Mouse (Mus musculus): ENCODE results near the gene Mitd1. TPM values are rescaled to one million over a fixed set of nuclear protein-coding genes. Genes with fewer than 3 reads are reported as not detected.

The Mitd1 gene
- polyA plus RNA-seq, 1 experiment: 20.0 TPM

DNA sequence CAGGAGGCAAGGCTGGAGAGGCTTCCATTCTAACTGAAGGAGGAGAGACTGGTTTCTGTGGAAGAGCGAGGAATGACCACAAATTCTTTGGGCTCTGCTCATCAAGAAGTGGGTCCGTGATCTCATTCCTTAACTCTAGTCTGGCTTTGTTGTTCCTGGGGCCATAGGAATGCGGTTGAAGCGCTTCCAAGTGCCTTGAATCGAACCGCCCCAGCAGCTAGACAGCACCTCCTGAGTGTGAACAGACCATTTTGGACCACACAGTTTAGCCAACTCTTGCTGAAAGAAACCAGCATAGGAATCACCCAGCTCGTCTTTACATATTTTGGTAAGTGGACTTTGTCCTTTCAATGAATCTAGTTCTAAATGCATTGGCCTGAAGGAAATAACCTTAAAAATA is 18.5 kb downstream of the Mitd1 start, which contains the start of gene Lipt1:
Gene Lipt1, plus strand, starts transcription at position 35 of the 400 bp plus-strand sequence.
- H3K27ac ChIP-seq (ENCODE audit: control insufficient read depth, insufficient read depth, low read length): peak within 1 kb of the TSS; percentile 53
- no peak for DNase-seq
- H3K27me3 ChIP-seq (ENCODE audit: control insufficient read depth, insufficient read depth, low read length): no peaks in the 10 kb centered on the region
- TF ChIP-seq POLR2A (IDR thresholded peaks at IDR 0.05; ENCODE audit: control insufficient read depth, extremely low read depth, insufficient read depth, low read length, poor library complexity): no peak
- TF ChIP-seq CTCF (IDR thresholded peaks at IDR 0.05; ENCODE audit: borderline replicate concordance, control insufficient read depth, extremely low read depth, insufficient read depth, low read length, poor library complexity): no peak
- WGBS: 31% methylated on average over 7 of the region's 7 CpGs
- H3K4me3 ChIP-seq (ENCODE audit: control insufficient read depth, insufficient read depth, low read length): peak within 1 kb of the TSS; percentile 77
- H3K4me1 ChIP-seq (replicated peaks; ENCODE audit: control insufficient read depth, insufficient read depth, low read length): peaks cover 3% of the 10 kb centered on the region
- H3K36me3 ChIP-seq (ENCODE audit: control insufficient read depth, insufficient read depth, low read length): no peaks in the 10 kb centered on the region; the same call in none of the 2 replicates

DNA sequence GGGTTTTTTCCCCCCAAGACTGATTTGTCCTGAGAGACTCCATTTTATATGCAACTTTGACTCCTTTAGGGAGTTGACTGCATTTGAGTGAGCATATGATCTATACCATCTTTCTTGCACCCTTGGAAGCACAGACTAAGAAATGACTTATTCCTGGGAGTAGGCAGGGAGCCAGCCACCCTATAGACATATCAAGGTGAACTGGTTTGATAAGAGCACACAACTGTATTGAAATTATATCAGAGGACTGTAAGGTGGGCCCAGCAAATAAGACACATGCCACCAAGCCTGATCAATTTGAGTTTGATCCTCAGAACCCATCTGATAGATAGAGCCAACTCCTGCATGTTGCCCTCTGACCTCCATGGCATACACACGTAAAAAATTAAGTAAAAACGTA is 20.8 kb downstream of the Mitd1 start:
- WGBS: 93% methylated on average over 2 of the region's 2 CpGs

GRCm38 (mm10) chr1:37868640-37869039 is 21.6 kb downstream of the Mitd1 start:
- no peak for DNase-seq
- Histone ChIP-seq H3K27me3 (ENCODE audit: control insufficient read depth, insufficient read depth, low read length) (no peaks in the 10 kb centered on the region), H3K4me3 (ENCODE audit: control insufficient read depth, insufficient read depth, low read length) (no peak overlapping the region), H3K4me1 (replicated peaks; ENCODE audit: control insufficient read depth, insufficient read depth, low read length) (peaks cover 7% of the 10 kb centered on the region), H3K27ac (ENCODE audit: control insufficient read depth, insufficient read depth, low read length) (no peak overlapping the region), H3K36me3 (ENCODE audit: control insufficient read depth, insufficient read depth, low read length) (no peaks in the 10 kb centered on the region)
- 28% methylated on average over 10 of the region's 10 CpGs for WGBS
- no peak for TF ChIP-seq POLR2A (IDR thresholded peaks at IDR 0.05; ENCODE audit: control insufficient read depth, extremely low read depth, insufficient read depth, low read length, poor library complexity)

More for the DNA sequence above, 20.8 kb downstream of the Mitd1 start:
- Histone ChIP-seq H3K27me3 (ENCODE audit: control insufficient read depth, insufficient read depth, low read length) (no peaks in the 10 kb centered on the region), H3K4me3 (ENCODE audit: control insufficient read depth, insufficient read depth, low read length) (no peak overlapping the region), H3K27ac (ENCODE audit: control insufficient read depth, insufficient read depth, low read length) (no peak overlapping the region), H3K4me1 (replicated peaks; ENCODE audit: control insufficient read depth, insufficient read depth, low read length) (peaks cover 6% of the 10 kb centered on the region), H3K36me3 (ENCODE audit: control insufficient read depth, insufficient read depth, low read length) (no peaks in the 10 kb centered on the region)
- DNase-seq: no peak
- TF ChIP-seq POLR2A (IDR thresholded peaks at IDR 0.05; ENCODE audit: control insufficient read depth, extremely low read depth, insufficient read depth, low read length, poor library complexity): no peak
- no peak for TF ChIP-seq CTCF (IDR thresholded peaks at IDR 0.05; ENCODE audit: borderline replicate concordance, control insufficient read depth, extremely low read depth, insufficient read depth, low read length, poor library complexity)

- Histone ChIP-seq H3K4me1 (replicated peaks; ENCODE audit: control insufficient read depth, insufficient read depth, low read length) (peaks cover 7% of the 10 kb centered on the region), H3K27me3 (ENCODE audit: control insufficient read depth, insufficient read depth, low read length) (no peaks in the 10 kb centered on the region), H3K4me3 (ENCODE audit: control insufficient read depth, insufficient read depth, low read length) (no peak overlapping the region), H3K27ac (ENCODE audit: control insufficient read depth, insufficient read depth, low read length) (no peak overlapping the region), H3K36me3 (ENCODE audit: control insufficient read depth, insufficient read depth, low read length) (no peaks in the 10 kb centered on the region)
- TF ChIP-seq POLR2A (IDR thresholded peaks at IDR 0.05; ENCODE audit: control insufficient read depth, extremely low read depth, insufficient read depth, low read length, poor library complexity) (no peak), CTCF (IDR thresholded peaks at IDR 0.05; ENCODE audit: borderline replicate concordance, control insufficient read depth, extremely low read depth, insufficient read depth, low read length, poor library complexity) (no peak)
- 35% methylated on average over 10 of the region's 10 CpGs for WGBS
- DNase-seq: no peak
Measured at GRCm38 (mm10) chr1:37867684-37868322, 22.4 kb downstream of the Mitd1 start.

GRCm38 (mm10) chr1:37867056-37867455 is 23.2 kb downstream of the Mitd1 start:
- Histone ChIP-seq H3K36me3 (ENCODE audit: control insufficient read depth, insufficient read depth, low read length) (no peaks in the 10 kb centered on the region), H3K4me3 (ENCODE audit: control insufficient read depth, insufficient read depth, low read length) (no peak overlapping the region), H3K27me3 (ENCODE audit: control insufficient read depth, insufficient read depth, low read length) (no peaks in the 10 kb centered on the region), H3K4me1 (replicated peaks; ENCODE audit: control insufficient read depth, insufficient read depth, low read length) (peaks cover 7% of the 10 kb centered on the region), H3K27ac (ENCODE audit: control insufficient read depth, insufficient read depth, low read length) (no peak overlapping the region)
- no peak for TF ChIP-seq POLR2A (IDR thresholded peaks at IDR 0.05; ENCODE audit: control insufficient read depth, extremely low read depth, insufficient read depth, low read length, poor library complexity)
- no peak for TF ChIP-seq CTCF (IDR thresholded peaks at IDR 0.05; ENCODE audit: borderline replicate concordance, control insufficient read depth, extremely low read depth, insufficient read depth, low read length, poor library complexity)
- DNase-seq: peak; percentile 45
- 96% methylated on average over 1 of the region's 1 CpGs for WGBS

GRCm38 (mm10) chr1:37866286-37866685 is 23.9 kb downstream of the Mitd1 start, which contains the start of gene Tsga10:
Gene Tsga10, minus strand, starts transcription at chr1:37866429.
- Histone ChIP-seq H3K27ac (ENCODE audit: control insufficient read depth, insufficient read depth, low read length) (peak within 1 kb of the TSS; percentile 16; the same call in 1 of the 2 replicates), H3K27me3 (ENCODE audit: control insufficient read depth, insufficient read depth, low read length) (no peaks in the 10 kb centered on the region), H3K4me3 (ENCODE audit: control insufficient read depth, insufficient read depth, low read length) (peak within 1 kb of the TSS; percentile 82), H3K4me1 (replicated peaks; ENCODE audit: control insufficient read depth, insufficient read depth, low read length) (0 out of 2 replicates have a peak, but pooled peaks cover 4% of the 10 kb centered on the region), H3K36me3 (ENCODE audit: control insufficient read depth, insufficient read depth, low read length) (no peaks in the 10 kb centered on the region)
- TF ChIP-seq CTCF (IDR thresholded peaks at IDR 0.05; ENCODE audit: borderline replicate concordance, control insufficient read depth, extremely low read depth, insufficient read depth, low read length, poor library complexity): no peak
- TF ChIP-seq POLR2A (IDR thresholded peaks at IDR 0.05; ENCODE audit: control insufficient read depth, extremely low read depth, insufficient read depth, low read length, poor library complexity): no peak
- no peak for DNase-seq
- WGBS: 91% methylated on average over 6 of the region's 6 CpGs

All from thymus, adult 2 months (tissue).